Mouse (Mus musculus) E14TG2a.4 (cell line): ENCODE results near the gene Slc2a10.

Source experiments
- CTCF ChIP-seq: conservative IDR thresholded peaks from 2 replicates; pipeline ENCODE4 v1.5.1; 2014; ENCODE audit warnings: low read length
- NANOG ChIP-seq: IDR thresholded peaks from 2 replicates; pipeline ENCODE4 v1.6.1; 2014; ENCODE audit warnings: borderline replicate concordance, low read length, mixed read lengths
- POU5F1 ChIP-seq: IDR thresholded peaks from 2 replicates; pipeline ENCODE4 v1.6.1; 2014; ENCODE audit warnings: low read length, borderline replicate concordance

DNA sequence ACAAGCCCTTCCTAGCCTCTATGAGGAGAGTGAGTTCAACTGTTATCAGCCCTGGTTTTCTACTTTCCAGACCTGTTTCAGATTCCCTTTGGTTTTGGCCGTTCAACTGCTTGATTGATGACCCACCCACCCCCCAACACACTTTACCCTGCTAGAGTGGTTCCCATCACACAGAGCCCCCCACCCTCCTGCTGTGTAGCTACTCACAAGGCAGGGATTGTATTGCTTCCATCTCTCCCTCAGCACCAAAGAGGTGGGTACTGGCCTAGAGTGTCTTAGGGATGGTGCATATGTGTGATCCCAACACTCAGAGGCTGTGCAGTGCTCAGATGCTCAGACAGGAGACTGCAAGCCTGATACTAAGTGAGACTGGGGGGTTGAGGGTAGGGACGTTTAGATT lies 9.1 kb upstream of the Slc2a10 start:
- TF ChIP-seq CTCF: no peak
- TF ChIP-seq NANOG: no peak
- TF ChIP-seq POU5F1: no peak
